Mouse (Mus musculus) G1E-ER4 (cell line): ENCODE results near the gene Nos3. TPM values are rescaled to one million over a fixed set of nuclear protein-coding genes. Genes with fewer than 3 reads are reported as not detected.

ENCODE experiments used
- GATA1 ChIP-seq: IDR thresholded peaks from one replicate; pipeline ENCODE4 v1.8.0; 2012; ENCODE audit warnings: low read length, inconsistent platforms
- polyA plus RNA-seq: library from polyadenylated mRNA; stranded (reverse); fragments of >175 nt; gene quantifications from 2 replicates; pipeline ENCODE4 v1.2.3, GENCODE M21; 2012

Nos3 gene
- polyA plus RNA-seq, 1 experiment = 0.06 TPM

DNA sequence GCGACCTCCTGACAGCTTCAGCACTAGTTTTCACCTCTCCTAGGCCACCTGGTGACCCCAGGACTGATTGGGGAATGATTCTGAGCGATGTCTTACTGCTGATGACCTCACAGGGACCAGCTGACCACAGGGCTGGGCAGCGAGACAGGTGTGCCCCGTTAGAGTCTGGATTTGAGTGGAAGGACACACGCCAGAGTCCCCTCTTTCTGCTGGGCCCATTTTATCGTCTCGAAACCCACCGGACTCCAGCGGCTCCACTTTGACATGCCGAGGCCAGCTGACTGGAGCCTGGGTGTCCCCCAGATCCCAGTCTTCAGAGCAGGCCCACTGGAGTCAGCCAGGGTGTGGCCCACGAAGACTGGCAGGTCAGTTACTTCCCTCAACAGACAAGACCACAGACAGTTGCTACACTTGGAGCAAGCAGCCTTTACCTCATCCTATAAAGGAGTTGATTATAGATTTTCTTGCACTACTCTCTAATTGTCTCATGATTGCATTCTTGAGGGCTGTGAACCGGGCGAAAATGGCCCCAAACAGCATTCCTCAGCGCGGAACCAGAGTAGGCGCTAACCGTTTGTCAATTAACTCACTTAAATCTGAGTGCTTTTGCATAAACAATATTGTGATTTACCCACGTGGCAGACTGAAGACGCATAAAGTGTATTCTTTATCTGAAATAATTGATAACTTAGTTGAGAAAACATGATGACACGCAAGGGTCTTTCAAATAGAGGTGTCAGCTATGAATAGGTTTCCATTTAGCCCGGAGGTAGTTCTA lies 59.6 kb downstream of the Nos3 start:
- TF ChIP-seq GATA1 = no peak

DNA sequence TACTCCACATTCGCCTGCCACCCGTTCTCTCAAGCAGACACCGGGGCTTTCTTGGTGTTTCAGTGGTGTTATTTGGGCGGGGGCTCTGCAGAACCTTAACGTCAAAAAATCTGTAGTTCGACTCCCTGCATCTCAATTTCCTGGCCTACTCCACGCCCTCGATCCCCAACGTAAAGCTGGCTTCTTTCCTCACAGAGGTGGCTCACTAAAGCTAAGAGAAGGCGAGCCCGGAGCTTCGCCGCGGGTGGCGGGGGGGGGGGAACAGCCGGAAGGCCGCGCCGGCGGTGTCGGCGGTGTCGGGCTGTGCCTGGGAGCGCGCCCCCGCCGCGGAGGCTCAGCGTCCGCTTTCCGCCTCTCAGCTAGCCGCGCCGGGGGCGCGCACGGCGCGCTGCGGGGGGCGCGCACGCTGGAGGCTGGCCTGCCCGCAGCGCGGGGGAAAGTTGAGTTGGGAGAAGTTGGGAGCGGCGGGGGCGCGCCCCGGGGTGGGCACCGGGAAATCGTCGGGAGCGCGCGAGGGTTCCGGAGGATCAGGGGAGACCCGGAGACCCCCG lies 60.3 kb downstream of the Nos3 start:
- TF ChIP-seq GATA1 = no peak

DNA sequence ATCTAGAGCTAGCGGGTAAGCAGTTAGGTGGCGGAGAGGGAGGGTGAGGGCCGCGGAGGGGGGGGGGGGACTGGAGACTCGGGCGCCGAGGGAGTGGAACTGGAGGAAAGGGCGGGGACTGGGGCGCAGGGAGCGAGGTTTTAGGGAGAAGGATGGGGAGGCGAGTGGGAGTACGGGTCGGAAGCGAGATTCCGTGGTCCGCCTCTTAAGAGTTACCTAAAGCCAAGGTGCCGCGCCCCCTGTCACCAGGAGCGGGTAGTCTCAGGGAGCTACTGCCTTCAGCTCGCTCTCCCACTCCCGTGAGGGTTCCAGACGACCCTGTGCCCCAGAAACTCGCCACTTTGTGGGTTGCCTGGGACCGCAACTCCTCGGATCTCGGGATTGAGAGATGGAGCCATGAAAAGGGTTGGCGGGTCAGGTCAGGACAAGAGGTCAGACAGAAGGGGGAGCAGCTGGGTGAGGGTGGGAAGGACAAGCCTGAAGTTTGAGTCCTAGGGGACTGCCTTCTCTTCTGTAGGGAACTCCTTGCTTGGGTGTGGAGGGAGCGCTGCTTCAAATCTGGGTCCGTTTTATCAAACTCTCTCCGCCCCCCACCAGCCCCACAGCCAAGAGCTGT lies 60.9 kb downstream of the Nos3 start:
- TF ChIP-seq GATA1 = no peak

DNA sequence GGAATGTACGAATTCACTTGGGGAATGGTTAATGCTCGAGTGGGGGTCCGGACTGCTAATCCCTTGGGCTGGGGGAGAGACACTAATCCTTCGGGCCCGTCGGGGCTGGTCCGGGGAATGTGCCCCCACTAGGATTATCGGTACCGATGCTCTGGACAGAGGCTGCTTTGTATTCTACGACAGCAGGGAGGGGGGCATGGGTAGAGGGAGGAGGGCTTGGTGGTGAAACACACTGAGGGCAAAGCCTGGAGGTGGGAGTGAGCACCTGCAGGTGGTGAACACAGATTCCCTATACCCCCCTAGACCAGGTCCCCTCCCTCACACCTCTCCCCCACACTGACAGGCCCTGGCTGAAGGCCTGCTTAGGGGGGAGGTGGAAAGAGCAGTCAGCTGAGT lies 61.4 kb downstream of the Nos3 start:
- no peak for TF ChIP-seq GATA1

DNA sequence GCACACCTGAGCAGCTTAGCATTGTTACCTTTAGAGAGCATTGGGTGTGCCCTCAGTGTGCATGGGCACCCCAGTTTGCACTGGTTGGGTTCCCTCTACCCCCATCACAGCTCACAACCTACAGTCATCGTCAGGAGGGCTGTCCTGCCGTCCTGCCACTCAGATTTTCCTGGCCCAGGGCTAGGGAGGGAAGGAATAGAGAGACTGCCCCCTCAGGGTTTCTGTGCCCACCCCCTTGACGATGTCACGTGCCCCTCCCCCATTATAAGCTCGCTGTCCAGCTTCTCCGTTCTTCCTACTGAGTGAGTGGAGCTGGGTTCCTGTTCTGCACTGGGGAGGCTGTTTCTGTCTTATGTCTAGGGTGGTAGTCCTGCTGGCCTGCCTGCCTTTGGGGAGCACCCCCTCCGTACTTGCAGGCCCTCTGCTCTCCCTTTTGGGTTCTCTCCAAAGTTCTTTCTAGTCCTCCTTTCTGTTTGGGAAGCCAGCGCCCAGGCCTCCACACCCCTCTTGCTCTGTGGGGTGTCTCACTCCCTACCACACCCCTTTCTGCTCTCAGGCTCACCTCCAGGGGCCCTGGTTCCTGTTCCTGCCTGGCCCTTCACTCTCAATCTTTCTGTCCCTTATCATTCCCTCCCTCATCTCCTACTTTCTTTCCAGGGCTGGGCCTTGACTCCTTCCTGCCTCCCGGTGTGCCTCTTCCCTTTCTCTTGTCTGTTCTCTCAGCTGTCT lies 62.1 kb downstream of the Nos3 start:
- no peak for TF ChIP-seq GATA1

DNA sequence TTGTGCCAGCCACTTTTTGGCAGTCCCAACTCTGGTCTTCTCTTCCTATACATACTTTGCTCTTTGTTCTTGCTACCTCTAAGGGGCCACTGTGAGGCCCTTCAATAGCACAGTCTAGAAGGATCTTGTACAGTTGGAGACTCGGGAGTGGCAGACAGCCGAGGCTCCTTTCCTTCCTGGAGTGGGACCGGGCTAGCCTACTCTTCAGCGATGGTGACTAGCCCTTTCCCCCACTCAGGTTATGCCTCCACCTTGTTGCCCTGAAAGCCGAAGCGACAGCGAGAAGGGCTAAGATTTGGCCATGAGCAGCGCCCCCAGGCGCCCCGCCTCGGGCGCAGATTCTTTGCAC lies 62.6 kb downstream of the Nos3 start:
- TF ChIP-seq GATA1 = no peak

DNA sequence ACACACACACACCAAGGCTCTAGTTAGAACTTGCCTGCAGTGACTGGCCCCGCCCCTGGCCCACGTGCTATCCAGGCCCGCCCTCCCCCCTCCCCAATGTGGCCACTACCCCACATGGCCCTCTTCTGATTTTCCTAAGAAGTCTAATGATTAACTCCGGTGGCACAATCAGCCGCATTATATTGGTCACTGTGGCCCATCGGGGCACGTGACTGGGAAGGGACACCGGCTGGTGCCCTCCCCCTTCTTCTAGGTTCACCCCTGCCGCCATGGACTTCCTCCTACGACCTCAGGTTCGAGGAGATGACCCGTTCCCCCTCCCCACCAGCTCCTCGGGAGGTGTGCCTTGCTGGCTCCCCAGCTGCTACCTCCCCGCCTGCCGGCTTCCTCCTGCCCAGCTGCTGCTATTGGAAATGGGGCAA lies 63.4 kb downstream of the Nos3 start:
- TF ChIP-seq GATA1 = no peak

DNA sequence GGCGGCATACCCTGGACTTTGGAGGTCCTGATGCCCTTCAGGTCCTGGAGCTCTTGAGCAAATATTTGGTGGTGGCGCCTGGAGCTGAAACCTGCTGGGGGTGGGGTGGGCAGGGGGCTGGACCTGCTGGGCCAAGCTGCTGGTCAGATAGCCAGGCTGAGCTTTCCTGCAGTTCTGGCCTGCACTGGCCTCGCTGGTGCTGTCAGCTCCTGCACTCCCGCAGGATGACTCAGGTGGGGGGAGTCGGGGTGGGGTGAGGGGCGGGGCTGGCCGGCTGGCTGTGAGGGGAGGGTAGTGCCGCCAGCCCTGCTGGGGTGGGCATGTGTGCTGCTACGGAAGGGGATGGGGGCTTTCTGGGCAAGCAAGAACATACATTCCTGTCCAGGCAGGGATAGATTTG lies 64.0 kb downstream of the Nos3 start:
- no peak for TF ChIP-seq GATA1

DNA sequence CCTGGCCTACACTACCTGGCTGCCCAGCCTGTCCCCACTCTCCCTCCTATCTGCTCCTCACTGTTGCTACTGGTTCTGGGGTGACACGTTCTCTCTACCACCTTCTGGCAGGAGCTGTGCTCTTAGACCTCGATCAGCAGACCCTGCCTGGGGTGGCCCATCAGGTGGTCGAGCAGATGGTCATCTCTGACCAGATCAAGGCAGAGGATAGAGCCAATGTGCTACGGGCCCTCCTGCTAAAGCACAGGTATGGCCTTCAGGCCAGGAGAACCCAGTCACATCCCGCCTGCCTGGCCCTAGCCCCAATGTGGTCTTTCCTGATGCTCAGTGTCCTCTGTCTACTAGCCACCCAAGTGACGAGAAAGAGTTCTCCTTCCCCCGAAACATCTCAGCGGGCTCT lies 69.4 kb downstream of the Nos3 start:
- TF ChIP-seq GATA1 = no peak

Other genes with a start within 250 kb of the Nos3 start
- 15.2 and 19.4 TPM in 2 replicates for gene Nupl2, start 199.8 kb upstream of the Nos3 start, polyA plus RNA-seq
- gene Kcnh2, start 13.2 kb upstream of the Nos3 start, polyA plus RNA-seq = 4.0 and 4.3 TPM in 2 replicates
- 0.17 and 0.25 TPM in 2 replicates for gene Atg9b, start 27.3 kb downstream of the Nos3 start, polyA plus RNA-seq
- gene Abcb8, start 28.9 kb downstream of the Nos3 start, polyA plus RNA-seq = 59.9 and 60.9 TPM in 2 replicates
- gene Asic3, start 48.6 kb downstream of the Nos3 start, polyA plus RNA-seq = 0.08 TPM in 1 of 2 replicates, not detected in the other
- gene Cdk5, start 58.7 kb downstream of the Nos3 start, polyA plus RNA-seq = 14.3 and 19.4 TPM in 2 replicates
- gene Slc4a2, start 59.0 kb downstream of the Nos3 start, polyA plus RNA-seq = 22.8 and 24.1 TPM in 2 replicates
- gene Fastk, start 80.5 kb downstream of the Nos3 start, polyA plus RNA-seq = 287 and 347 TPM in 2 replicates
- gene Tmub1, start 83.0 kb downstream of the Nos3 start, polyA plus RNA-seq = 29.5 and 31.2 TPM in 2 replicates
- gene Agap3, start 87.4 kb downstream of the Nos3 start, polyA plus RNA-seq = 321 and 334 TPM in 2 replicates
- gene Gbx1, start 162.4 kb downstream of the Nos3 start, polyA plus RNA-seq = 0.01 TPM in 1 of 2 replicates, not detected in the other
- not detected in 2 replicates for gene Asb10, start 176.2 kb downstream of the Nos3 start, polyA plus RNA-seq
- gene 4931409K22Rik, start 192.0 kb downstream of the Nos3 start, polyA plus RNA-seq = not detected in 2 replicates
- gene Abcf2, start 212.7 kb downstream of the Nos3 start, polyA plus RNA-seq = 120 and 124 TPM in 2 replicates
- 26.9 and 36.2 TPM in 2 replicates for gene Chpf2, start 221.9 kb downstream of the Nos3 start, polyA plus RNA-seq